Mouse (Mus musculus): ENCODE measurements around the gene Anks6. TPM values are rescaled to one million over a fixed set of nuclear protein-coding genes. Genes with fewer than 3 reads are reported as not detected.

The Anks6 gene
- polyA plus RNA-seq, 1 experiment from 2014 or later, result 7.2 TPM

DNA sequence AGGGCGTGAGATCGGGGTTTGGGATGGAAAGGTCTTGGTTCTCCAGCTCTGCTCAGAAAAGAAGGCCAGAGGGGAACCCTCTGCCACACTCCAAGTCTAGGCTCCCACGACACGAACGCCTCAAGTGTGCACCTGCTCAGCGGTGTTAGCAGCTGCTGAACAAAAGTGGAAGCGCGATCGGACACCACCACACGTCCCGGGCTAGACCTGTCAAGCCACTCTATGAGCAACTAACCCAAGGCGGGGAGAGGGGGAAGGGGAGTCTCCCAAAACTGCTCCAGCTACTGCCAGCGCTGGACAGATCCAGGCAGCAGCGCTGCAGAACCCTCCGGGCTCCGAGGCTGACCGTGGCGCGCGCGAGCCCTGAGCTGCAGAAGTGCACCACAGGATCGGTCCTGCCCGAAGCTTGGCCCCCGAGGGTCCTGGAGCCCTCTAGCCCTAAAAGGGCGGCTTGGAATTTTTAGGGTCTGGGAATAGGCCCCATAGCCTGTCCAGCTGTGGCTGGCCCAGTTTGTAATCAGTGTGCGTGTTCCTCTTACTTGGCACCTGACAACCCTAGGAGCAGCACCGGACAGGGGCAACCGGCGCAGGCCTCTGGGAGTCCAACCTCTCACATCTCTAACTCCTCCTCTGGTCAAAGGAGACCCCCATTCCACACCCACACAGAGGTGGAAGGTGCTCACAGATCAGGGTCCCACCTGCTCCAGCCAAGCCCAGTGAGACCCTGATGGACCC is 66.8 kb downstream of the Anks6 start:
- Histone ChIP-seq H3K9me3 (ENCODE audit: control insufficient read depth, low read length) (no peaks in the 10 kb centered on the region), H3K27ac (ENCODE audit: low read depth, low read length) (no peak overlapping the region), H3K9ac (ENCODE audit: low read depth, low read length) (no peak overlapping the region), H3K4me3 (ENCODE audit: low read length) (peak overlapping the region; percentile 43; the same call in 1 of the 2 replicates), H3K4me1 (ENCODE audit: control insufficient read depth, insufficient read depth, low read length) (no peaks in the 10 kb centered on the region), H3K4me2 (replicated peaks; ENCODE audit: low read depth, low read length) (peak overlapping the region; percentile 95; the same call in 1 of the 2 replicates), H3K36me3 (ENCODE audit: control insufficient read depth, insufficient read depth, low read length) (no peaks in the 10 kb centered on the region), H3K27me3 (ENCODE audit: control insufficient read depth, insufficient read depth, low read length) (peaks cover 55% of the 10 kb centered on the region)
- WGBS, result 3% methylated on average over 29 of the region's 29 CpGs
- peak; percentile 20; the same call in 1 of the 2 replicates for ATAC-seq (ENCODE audit: low FRiP score, low TSS enrichment)

DNA sequence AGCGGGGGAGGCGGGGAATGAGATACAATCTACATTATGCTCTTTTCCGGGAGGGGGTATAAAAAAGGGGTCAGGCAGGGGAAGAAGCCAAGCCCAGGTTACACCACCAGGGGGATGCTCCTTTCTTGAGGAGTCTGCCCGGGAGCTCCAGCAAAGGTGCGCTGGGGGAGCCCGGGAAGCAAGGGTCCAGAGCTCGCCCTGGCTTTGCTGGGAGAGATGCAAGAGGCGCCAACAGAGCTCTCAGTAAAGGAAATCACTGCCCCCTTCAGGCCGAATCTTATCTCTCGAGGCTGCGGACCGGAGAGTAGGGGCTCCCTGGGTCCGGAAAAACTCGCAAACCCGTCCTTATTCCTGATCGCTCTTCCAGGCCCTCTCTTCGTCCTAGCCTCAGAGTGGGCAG is 67.4 kb downstream of the Anks6 start:
- no peak for ATAC-seq (ENCODE audit: low FRiP score, low TSS enrichment)
- H3K4me2 ChIP-seq (replicated peaks; ENCODE audit: low read depth, low read length), result no peak overlapping the region

DNA sequence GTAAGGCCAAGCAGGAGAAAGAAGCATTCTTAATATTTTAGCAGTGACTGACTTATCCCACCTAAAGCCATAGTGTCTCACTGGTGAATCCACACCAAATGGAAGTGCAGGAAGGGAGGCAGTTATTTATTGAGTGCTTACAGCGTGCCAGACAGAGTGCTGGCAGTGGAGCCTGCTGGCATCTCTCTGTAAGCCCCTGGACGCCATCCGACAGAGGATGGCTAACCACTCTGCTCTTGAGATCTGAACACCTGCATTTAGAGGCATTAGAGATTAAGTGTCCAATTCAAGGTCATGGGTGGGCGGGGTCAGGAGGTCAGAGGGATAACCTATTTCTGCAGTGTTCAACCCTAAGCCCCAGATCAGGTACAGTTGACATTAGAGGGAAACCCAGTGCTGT is 68.4 kb downstream of the Anks6 start:
- H3K9ac ChIP-seq (ENCODE audit: low read depth, low read length), result no peak overlapping the region
- H3K4me2 ChIP-seq (replicated peaks; ENCODE audit: low read depth, low read length), result no peak overlapping the region
- ATAC-seq (ENCODE audit: low FRiP score, low TSS enrichment), result no peak
- H3K4me1 ChIP-seq (ENCODE audit: control insufficient read depth, insufficient read depth, low read length), result no peaks in the 10 kb centered on the region
- H3K4me3 ChIP-seq (ENCODE audit: low read length), result no peak overlapping the region
- no peaks in the 10 kb centered on the region for H3K36me3 ChIP-seq (ENCODE audit: control insufficient read depth, insufficient read depth, low read length)
- no peaks in the 10 kb centered on the region for H3K9me3 ChIP-seq (ENCODE audit: control insufficient read depth, low read length)
- no peak overlapping the region for H3K27ac ChIP-seq (ENCODE audit: low read depth, low read length)
- peaks cover 55% of the 10 kb centered on the region for H3K27me3 ChIP-seq (ENCODE audit: control insufficient read depth, insufficient read depth, low read length)
- WGBS, result 67% methylated on average over 4 of the region's 4 CpGs

More for the DNA sequence above, 67.4 kb downstream of the Anks6 start:
- Histone ChIP-seq H3K27ac (ENCODE audit: low read depth, low read length) (no peak overlapping the region), H3K9me3 (ENCODE audit: control insufficient read depth, low read length) (no peaks in the 10 kb centered on the region), H3K9ac (ENCODE audit: low read depth, low read length) (no peak overlapping the region), H3K4me3 (ENCODE audit: low read length) (no peak overlapping the region), H3K27me3 (ENCODE audit: control insufficient read depth, insufficient read depth, low read length) (peaks cover 55% of the 10 kb centered on the region), H3K36me3 (ENCODE audit: control insufficient read depth, insufficient read depth, low read length) (no peaks in the 10 kb centered on the region), H3K4me1 (ENCODE audit: control insufficient read depth, insufficient read depth, low read length) (no peaks in the 10 kb centered on the region)
- 2% methylated on average over 17 of the region's 17 CpGs for WGBS

DNA sequence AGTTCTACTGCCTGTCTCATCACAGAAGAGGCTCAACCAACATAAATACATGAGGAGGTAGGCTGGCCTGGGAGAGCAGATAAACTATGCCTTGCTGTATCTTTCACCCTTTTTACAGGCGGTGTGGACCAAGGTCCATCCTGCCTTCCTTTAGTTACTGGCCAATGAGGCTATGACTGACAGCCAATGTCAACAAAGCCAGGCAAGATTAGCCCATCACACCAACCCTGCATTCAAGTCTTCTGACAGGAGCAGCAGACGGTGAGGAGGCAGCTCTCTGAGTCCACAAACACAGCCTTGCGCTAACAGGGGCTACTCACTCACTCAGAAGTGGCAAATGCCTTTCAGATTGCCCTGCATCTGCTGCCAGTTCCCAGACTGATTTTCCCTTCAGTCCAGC is 69.0 kb downstream of the Anks6 start:
- Histone ChIP-seq H3K4me3 (ENCODE audit: low read length) (no peak overlapping the region), H3K27ac (ENCODE audit: low read depth, low read length) (no peak overlapping the region), H3K4me2 (replicated peaks; ENCODE audit: low read depth, low read length) (no peak overlapping the region), H3K27me3 (ENCODE audit: control insufficient read depth, insufficient read depth, low read length) (peaks cover 50% of the 10 kb centered on the region), H3K9ac (ENCODE audit: low read depth, low read length) (no peak overlapping the region), H3K4me1 (ENCODE audit: control insufficient read depth, insufficient read depth, low read length) (no peaks in the 10 kb centered on the region), H3K36me3 (ENCODE audit: control insufficient read depth, insufficient read depth, low read length) (no peaks in the 10 kb centered on the region), H3K9me3 (ENCODE audit: control insufficient read depth, low read length) (no peaks in the 10 kb centered on the region)
- WGBS, result 54% methylated on average over 3 of the region's 3 CpGs
- ATAC-seq (ENCODE audit: low FRiP score, low TSS enrichment), result no peak

DNA sequence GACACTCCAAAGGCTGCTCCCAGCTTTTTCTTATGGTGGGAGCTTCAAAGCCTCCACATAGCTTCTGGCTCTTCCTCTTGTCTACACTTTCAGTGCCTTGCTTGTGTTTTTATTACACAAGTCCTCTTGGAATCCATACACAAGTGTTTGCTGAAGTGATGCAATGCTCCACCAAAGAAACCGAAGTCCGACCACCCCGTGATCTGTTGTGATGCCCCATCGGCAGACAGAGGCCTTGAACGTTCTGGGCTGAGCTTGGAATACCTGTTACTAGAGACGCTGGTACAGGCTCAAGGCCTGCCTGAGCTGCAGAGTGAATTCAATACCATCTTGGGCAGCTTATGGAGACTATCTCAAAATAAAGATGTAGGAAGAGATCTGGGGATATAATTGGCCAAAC is 69.4 kb downstream of the Anks6 start:
- no peaks in the 10 kb centered on the region for H3K9me3 ChIP-seq (ENCODE audit: control insufficient read depth, low read length)
- H3K4me2 ChIP-seq (replicated peaks; ENCODE audit: low read depth, low read length), result no peak overlapping the region
- 88% methylated on average over 6 of the region's 6 CpGs for WGBS
- ATAC-seq (ENCODE audit: low FRiP score, low TSS enrichment), result no peak
- no peak overlapping the region for H3K9ac ChIP-seq (ENCODE audit: low read depth, low read length)
- no peaks in the 10 kb centered on the region for H3K4me1 ChIP-seq (ENCODE audit: control insufficient read depth, insufficient read depth, low read length)
- H3K36me3 ChIP-seq (ENCODE audit: control insufficient read depth, insufficient read depth, low read length), result no peaks in the 10 kb centered on the region
- H3K27ac ChIP-seq (ENCODE audit: low read depth, low read length), result no peak overlapping the region
- peaks cover 46% of the 10 kb centered on the region for H3K27me3 ChIP-seq (ENCODE audit: control insufficient read depth, insufficient read depth, low read length)
- H3K4me3 ChIP-seq (ENCODE audit: low read length), result no peak overlapping the region

DNA sequence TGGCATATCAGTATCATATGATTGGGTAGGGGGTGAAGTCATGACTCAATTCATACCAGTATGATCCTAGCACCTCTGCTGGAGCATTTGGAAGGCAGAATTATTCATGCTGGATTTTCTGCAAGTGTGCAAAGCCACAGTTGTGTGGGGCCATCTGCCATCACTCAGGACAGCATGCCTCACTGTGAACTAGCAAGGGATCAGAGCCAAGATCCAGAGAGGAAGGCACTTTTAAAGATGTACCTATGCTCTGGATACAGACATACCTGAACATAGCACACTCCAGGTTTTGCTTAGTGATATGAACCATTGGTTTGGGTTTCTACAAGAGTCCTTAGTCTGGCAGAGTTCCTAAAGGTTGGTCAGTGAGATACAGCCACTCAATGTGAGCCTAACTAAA is 71.2 kb downstream of the Anks6 start:
- H3K9ac ChIP-seq (ENCODE audit: low read depth, low read length), result no peak overlapping the region
- peaks cover 28% of the 10 kb centered on the region for H3K27me3 ChIP-seq (ENCODE audit: control insufficient read depth, insufficient read depth, low read length)
- no peak overlapping the region for H3K4me2 ChIP-seq (replicated peaks; ENCODE audit: low read depth, low read length)
- no peaks in the 10 kb centered on the region for H3K9me3 ChIP-seq (ENCODE audit: control insufficient read depth, low read length)
- no peaks in the 10 kb centered on the region for H3K36me3 ChIP-seq (ENCODE audit: control insufficient read depth, insufficient read depth, low read length)
- H3K27ac ChIP-seq (ENCODE audit: low read depth, low read length), result no peak overlapping the region
- no peak overlapping the region for H3K4me3 ChIP-seq (ENCODE audit: low read length)
- ATAC-seq (ENCODE audit: low FRiP score, low TSS enrichment), result no peak
- H3K4me1 ChIP-seq (ENCODE audit: control insufficient read depth, insufficient read depth, low read length), result no peaks in the 10 kb centered on the region

DNA sequence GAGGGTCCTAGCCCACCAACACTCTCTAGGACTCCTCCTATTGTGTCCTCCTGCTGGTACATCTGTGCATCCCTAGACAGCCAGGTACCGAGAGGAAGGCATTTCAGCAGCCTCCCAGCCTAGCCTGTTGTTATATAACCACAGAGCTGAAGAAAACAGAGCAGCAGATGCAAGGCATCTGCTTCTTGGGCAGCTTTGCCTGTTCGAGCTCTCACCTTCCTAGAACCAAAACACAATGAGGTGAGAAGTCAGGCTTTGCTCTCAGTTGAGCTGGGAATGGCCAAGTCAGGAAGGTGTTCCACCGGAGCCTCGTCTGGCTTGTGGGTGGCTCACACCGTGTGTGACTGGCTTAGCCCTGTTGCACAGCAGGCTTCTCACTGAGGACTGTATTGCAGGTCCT is 74.3 kb downstream of the Anks6 start:
- H3K4me1 ChIP-seq (ENCODE audit: control insufficient read depth, insufficient read depth, low read length), result no peaks in the 10 kb centered on the region
- no peaks in the 10 kb centered on the region for H3K36me3 ChIP-seq (ENCODE audit: control insufficient read depth, insufficient read depth, low read length)
- peaks cover 4% of the 10 kb centered on the region; the same call in 1 of the 2 replicates for H3K27me3 ChIP-seq (ENCODE audit: control insufficient read depth, insufficient read depth, low read length)
- no peak for ATAC-seq (ENCODE audit: low FRiP score, low TSS enrichment)
- no peak overlapping the region for H3K4me3 ChIP-seq (ENCODE audit: low read length)
- H3K9ac ChIP-seq (ENCODE audit: low read depth, low read length), result no peak overlapping the region
- H3K9me3 ChIP-seq (ENCODE audit: control insufficient read depth, low read length), result no peaks in the 10 kb centered on the region
- H3K27ac ChIP-seq (ENCODE audit: low read depth, low read length), result no peak overlapping the region
- 77% methylated on average over 5 of the region's 5 CpGs for WGBS
- H3K4me2 ChIP-seq (replicated peaks; ENCODE audit: low read depth, low read length), result no peak overlapping the region

DNA sequence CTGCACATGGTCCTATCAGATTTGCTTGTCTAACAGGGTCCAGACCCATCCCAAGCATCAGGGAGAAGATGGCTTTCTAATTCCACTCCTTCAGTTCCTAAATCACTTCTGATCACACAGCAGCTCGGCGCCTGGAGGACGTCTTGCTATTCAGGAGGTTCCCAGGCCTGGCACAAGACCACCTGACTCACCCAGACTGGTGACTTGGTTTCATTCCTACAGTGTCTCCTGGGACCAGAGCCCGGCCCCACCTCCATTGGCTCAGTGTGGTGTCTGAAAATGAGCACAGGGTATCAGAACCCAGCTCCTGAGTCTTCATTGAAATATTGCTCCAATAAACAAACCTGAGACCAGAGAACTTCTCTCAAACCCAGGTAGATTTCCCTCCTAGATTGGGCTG is 75.1 kb downstream of the Anks6 start:
- Histone ChIP-seq H3K4me3 (ENCODE audit: low read length) (no peak overlapping the region), H3K4me2 (replicated peaks; ENCODE audit: low read depth, low read length) (no peak overlapping the region), H3K27ac (ENCODE audit: low read depth, low read length) (no peak overlapping the region), H3K4me1 (ENCODE audit: control insufficient read depth, insufficient read depth, low read length) (no peaks in the 10 kb centered on the region), H3K27me3 (ENCODE audit: control insufficient read depth, insufficient read depth, low read length) (peaks cover 4% of the 10 kb centered on the region; the same call in 1 of the 2 replicates), H3K9me3 (ENCODE audit: control insufficient read depth, low read length) (no peaks in the 10 kb centered on the region), H3K36me3 (ENCODE audit: control insufficient read depth, insufficient read depth, low read length) (no peaks in the 10 kb centered on the region), H3K9ac (ENCODE audit: low read depth, low read length) (no peak overlapping the region)
- WGBS, result 85% methylated on average over 4 of the region's 4 CpGs
- ATAC-seq (ENCODE audit: low FRiP score, low TSS enrichment), result no peak

DNA sequence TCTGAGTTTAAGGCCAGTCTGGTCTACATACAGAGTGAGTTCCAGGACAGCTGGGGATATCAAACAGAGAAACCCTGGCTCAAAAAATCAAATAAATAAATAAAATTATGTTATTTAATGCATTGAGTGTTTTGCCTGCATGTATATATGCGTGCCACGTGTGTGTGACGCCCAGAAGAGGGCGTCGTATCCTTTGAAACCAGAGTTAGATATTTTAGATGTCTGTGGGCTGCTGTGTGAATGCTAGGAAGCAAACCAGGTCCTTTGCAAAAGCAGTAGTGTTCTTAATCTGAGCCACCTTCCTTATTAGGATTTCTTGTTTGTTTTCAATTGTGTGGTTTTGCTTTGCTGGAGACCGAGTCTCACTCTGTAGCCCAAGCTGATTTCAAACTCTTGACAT is 78.9 kb downstream of the Anks6 start:
- ATAC-seq (ENCODE audit: low FRiP score, low TSS enrichment), result no peak
- no peak overlapping the region for H3K27ac ChIP-seq (ENCODE audit: low read depth, low read length)
- H3K9ac ChIP-seq (ENCODE audit: low read depth, low read length), result no peak overlapping the region
- WGBS, result 82% methylated on average over 6 of the region's 6 CpGs
- no peaks in the 10 kb centered on the region for H3K36me3 ChIP-seq (ENCODE audit: control insufficient read depth, insufficient read depth, low read length)
- H3K9me3 ChIP-seq (ENCODE audit: control insufficient read depth, low read length), result no peaks in the 10 kb centered on the region
- no peak overlapping the region for H3K4me3 ChIP-seq (ENCODE audit: low read length)
- no peaks in the 10 kb centered on the region; the same call in 1 of the 2 replicates for H3K27me3 ChIP-seq (ENCODE audit: control insufficient read depth, insufficient read depth, low read length)
- H3K4me1 ChIP-seq (ENCODE audit: control insufficient read depth, insufficient read depth, low read length), result no peaks in the 10 kb centered on the region
- H3K4me2 ChIP-seq (replicated peaks; ENCODE audit: low read depth, low read length), result no peak overlapping the region
